Mouse (Mus musculus): Measurements from ENCODE around the gene Lonp2.

The Lonp2 gene

DNA sequence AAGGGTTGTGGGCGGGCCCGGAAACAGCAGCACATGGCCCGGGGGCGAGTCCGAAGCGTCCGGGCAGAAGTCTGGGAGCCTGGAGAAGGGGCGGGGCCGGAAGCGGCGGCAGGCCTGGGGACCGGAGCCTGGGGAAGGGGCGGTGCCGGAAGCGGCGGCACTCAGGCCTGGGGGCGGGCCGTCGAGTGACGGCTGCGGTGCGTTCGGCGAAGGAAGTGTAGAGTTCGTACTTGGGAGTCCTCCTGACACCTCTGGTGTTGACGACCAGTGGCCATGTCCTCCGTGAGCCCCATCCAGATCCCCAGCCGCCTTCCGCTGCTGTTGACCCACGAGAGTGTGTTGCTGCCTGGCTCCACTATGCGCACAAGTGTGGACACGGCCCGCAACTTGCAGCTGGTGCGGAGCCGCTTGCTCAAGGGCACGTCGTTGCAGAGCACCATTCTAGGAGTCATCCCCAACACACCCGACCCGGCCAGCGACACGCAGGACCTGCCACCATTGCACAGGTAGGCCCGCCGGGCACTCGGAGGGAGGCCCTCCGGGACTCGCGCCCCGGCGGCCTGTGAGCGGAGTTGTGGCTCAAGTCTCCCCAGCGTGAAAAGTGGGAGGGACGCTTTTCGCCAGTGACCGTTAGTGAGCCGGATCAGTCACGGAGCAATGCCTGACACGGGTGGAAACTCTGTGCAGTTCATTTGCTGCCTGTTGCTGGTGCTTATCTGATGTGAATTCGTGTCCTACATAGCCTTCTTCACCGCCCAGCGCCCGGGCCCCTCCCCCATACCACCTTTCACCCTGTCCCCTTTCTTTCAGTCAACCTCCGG, at the start of gene Lonp2:
Lonp2 (plus strand) TSS at position 133 of the 821 bp plus-strand sequence.
- DNase-seq (ENCODE audit: extremely low spot score) = peak; percentile 97

- no peak for DNase-seq (ENCODE audit: extremely low spot score)
Measured at GRCm38 (mm10) chr8:86577547-86577946, 46.3 kb upstream of the Lonp2 start.

DNA sequence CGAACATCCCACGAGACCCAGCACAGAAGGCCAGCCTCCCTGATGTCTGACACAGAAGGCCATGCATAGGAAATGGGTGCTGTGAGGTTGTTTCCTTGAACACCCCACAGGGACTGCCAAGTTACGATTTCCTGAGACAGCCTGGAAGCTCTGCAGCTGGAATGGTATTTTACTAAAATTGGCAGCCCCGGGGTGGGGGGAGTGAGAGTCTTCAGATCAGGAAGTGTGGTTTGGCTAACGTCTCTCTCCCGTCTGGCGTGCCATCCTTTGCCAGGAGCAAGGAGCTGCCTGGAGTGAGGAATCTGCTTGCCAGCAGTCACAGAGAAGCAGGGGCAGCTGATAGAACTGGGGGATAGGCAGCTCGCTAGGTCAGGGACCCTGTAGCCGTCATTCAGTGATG, 45.8 kb upstream of the Lonp2 start:
- DNase-seq (ENCODE audit: extremely low spot score) = no peak

GRCm38 (mm10) chr8:86578693-86579092, 45.1 kb upstream of the Lonp2 start:
- no peak for DNase-seq (ENCODE audit: extremely low spot score)

DNA sequence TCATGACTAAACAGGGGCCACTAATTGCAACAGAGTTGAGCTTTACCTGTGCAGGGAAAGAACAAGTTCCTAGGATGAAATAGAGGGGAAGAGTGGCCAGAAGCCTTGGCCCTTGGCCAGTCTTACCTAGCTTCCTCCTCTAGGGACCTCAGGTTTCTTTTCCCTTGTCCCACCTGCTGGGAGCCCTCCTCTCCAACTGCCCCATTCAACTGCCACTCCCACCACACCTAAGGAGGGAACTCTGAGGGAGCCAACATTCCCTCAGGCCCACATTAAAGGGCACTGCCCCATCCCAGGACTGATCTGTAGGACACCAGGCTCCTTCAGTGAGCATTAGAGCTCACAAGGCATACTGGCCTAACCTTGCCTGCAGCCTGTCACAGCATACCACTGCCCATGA, 43.4 kb upstream of the Lonp2 start, which contains the start of gene Abcc12:
Abcc12 (minus strand) TSS at position 229 of the 400 bp plus-strand sequence.
- DNase-seq (ENCODE audit: extremely low spot score) = no peak

DNA sequence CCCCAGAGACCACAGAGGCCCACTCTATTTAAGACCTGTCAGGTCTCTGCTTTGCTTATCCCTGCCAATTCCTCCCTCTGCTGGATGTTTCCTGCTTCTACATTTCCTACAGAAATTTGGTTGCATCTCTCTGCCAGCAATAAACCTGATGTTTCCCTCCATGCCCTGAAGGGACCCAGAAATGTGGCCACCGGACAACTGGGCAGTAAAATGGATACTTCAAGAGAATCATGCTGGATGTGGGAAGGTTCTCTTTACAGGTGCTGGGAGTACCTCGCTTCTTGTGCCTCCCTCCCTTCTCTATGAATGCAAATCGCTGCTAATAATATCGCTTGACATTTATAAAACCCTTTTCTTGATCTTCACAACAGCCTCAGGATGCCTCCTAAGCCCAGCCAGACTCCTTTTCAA, 41.9 kb upstream of the Lonp2 start:
- DNase-seq (ENCODE audit: extremely low spot score) = no peak

DNA sequence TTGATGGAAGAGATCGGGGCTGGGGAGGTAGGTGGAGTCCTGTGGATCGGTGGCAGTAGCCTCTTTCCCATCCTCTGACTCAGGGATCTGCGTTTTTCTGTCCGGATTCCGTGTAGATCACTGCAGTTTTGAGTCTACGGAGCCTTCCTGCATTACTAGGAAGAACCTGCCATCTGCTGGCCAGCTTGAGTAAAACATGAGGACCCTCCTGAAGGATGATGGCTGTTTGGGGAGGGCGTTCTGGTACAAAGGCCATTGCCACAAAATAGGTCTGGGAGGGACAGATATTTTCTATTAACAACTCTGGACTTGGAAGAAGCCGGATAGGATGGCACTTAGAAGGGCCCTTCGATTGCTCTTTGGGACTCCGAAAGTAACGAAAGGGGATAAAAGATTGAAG, 38.7 kb upstream of the Lonp2 start:
- DNase-seq (ENCODE audit: extremely low spot score) = peak; percentile 85

DNA sequence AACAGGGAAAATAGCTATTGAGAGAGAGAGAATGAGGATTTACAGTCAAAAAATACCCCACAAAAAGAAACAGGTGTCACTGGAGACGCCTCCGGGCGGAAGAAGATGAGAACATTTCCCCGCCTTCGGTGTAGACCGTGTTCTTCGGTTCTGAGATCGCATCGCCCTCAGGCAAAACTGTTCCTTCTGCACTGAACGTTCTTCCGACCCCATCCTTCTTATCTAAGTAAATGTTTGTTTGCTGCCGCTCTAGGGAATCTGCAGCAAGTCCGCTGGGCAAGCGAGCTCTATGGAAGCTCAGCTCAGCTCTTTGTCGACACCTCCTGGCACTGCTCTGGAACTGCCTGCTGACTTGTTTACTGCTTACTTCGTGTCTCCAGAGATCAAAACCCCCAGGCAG, 38.3 kb upstream of the Lonp2 start:
- peak; percentile 78 for DNase-seq (ENCODE audit: extremely low spot score)

DNA sequence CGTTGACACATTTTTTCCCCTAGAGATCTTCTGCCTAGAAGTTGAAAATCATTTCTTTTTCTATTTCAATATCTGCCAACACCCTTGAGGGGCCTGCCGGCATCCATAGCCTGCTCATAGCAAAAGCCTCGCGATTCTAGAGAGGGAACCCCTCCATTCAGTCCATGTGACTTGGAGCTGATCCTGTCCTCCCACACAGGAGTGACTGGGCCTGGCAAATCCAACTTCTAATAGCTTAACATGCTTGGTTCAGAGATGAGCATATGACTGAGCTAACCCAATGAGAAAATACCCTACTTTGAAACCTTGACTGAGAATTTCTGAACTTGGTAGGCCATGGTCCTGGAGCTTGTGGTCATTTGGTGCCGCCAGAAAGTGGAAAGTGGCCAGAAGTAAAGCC, 37.8 kb upstream of the Lonp2 start:
- DNase-seq (ENCODE audit: extremely low spot score) = no peak

DNA sequence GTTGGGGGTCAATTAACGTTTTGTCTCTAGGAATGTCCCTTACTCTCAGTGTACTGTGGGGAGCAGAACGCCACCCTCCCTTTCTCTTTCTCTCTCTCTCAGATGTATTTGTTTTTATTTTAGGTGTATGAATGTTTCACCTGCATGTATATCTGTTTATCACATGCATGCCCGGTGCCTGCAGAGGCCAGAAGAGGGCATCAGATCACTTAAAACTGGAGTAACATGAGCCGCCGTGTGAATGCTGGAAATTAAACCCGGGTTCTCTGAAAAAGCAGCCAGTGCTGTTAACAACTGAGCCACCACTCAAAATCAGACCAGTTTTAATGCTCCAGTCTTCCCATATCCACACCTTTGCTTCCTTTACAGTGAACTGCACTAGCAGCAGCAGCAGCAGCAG, 37.2 kb upstream of the Lonp2 start:
- DNase-seq (ENCODE audit: extremely low spot score) = no peak

DNA sequence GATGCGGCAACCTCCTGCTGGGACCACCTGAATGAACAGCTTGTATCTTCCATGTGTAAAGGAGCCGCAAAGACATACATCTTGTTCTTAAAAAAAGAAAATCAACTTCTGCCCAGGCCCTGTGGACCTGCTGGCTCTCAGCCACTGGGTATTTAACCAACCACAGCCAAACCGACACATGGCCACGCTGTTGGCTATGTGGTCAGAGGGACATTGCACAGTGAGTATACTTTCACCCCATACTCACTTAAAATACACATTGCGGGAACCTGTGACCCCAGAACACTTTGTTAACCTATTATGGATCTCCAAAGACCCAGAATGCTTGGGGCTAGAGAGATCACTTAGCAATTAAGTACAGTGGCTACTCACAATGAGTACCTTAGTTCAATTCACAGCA, 35.5 kb upstream of the Lonp2 start:
- no peak for DNase-seq (ENCODE audit: extremely low spot score)

DNA sequence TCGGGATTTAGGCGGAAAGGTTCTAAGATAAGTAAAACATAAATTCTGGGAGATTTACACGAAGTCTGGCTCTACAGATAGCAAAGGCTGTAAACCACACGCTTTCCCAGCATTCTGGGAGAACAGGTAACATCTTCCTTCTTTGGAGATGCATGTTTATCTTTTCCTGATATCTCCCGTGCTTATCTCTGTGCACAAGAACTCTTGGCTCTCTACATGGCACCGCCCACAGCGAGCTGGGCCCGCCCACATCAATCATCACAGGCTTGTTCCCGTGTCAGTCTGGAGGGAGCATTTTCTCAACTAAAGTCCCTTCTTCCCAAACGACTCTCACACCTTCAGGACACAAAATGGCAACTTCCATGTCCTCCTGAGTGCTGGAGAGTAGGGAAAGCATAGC, 30.7 kb upstream of the Lonp2 start:
- no peak for DNase-seq (ENCODE audit: extremely low spot score)

GRCm38 (mm10) chr8:86594159-86594796, 29.6 kb upstream of the Lonp2 start:
- DNase-seq (ENCODE audit: extremely low spot score) = no peak

DNA sequence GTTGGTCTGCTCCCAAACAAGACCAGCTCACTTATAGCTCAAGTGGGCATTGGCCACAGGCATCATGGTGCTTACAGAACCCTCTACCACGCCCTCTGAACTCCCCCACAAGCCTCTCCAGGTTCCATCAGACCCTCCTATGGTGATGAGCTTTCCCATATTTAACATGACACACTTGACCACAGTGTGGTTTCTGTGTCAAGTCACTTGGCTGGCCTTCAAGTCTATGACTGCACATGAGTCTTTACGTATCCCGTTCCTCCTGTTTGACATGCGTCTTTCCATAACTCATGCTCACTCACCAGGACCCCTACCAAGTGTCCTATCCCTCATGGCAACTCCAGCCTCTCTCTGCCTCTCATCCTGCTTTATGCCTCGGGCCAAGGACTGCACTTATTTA, 28.2 kb upstream of the Lonp2 start:
- DNase-seq (ENCODE audit: extremely low spot score) = no peak

- DNase-seq (ENCODE audit: extremely low spot score) = no peak
Measured at GRCm38 (mm10) chr8:86597681-86598080, 26.2 kb upstream of the Lonp2 start.

- no peak for DNase-seq (ENCODE audit: extremely low spot score)
Measured at GRCm38 (mm10) chr8:86599299-86599698, 24.5 kb upstream of the Lonp2 start.

DNA sequence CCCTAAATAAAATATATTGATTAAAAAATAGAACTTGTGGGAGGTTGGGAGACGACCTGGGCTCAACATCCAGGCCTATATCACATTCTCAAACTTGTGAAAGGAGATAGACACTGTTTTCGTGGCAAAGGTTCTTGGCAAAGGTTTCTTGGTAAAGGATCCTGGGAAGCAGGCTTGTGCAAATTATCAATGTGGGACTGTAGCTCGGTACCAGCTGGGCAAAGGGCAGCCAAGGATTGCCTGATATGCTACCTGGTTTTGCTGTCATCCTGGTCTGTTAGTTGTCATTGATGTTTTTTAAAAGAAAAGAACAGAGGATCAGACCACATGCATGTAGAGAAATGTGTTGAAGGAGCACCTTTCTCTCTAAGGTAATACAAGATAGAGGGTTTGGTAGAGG, 23.5 kb upstream of the Lonp2 start:
- no peak for DNase-seq (ENCODE audit: extremely low spot score)

DNA sequence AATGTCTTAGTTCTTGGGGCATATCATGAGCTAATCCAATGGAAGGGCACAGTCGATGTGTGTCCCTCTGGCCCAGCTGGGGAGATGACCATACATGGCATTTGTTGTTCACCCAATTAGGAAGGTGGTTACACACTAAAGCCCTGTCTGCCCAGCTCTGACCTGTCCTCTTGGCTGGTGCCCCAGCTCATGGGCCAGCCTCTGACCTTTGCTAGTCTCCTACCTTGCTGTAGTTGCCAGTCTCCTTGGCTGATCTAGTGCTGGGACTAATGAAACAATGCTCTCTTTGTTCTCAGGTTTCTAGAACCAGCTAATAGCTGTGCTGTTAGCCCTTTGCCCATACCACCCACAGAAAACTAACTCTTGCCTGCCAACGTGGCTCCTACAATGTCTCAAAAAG, 20.7 kb upstream of the Lonp2 start:
- no peak for DNase-seq (ENCODE audit: extremely low spot score)

DNA sequence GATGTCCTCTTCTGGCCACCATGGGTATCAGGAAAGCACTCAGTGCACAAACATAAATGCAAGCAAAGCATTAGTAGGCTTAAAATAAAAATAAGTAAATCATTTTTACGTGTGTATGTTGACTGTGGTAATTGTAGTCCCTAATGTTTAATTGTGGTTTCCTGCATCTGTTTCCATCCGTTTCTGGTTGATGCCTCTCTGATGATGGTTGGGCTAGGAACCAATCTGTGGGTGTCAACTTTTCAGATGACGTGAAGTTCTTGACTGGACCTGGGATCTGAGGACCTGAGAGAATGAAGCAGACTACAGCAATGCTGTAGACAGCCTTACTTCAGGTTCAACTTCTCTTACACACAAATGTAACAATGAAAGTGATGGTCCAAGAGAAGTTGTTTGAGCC, 19.2 kb upstream of the Lonp2 start:
- DNase-seq (ENCODE audit: extremely low spot score) = no peak

- no peak for DNase-seq (ENCODE audit: extremely low spot score)
Measured at GRCm38 (mm10) chr8:86613798-86614197, 10.0 kb upstream of the Lonp2 start.

- no peak for DNase-seq (ENCODE audit: extremely low spot score)
Measured at GRCm38 (mm10) chr8:86615095-86615769, 8.6 kb upstream of the Lonp2 start.

GRCm38 (mm10) chr8:86617759-86618387, 6.0 kb upstream of the Lonp2 start:
- no peak for DNase-seq (ENCODE audit: extremely low spot score)
